Mouse (Mus musculus) thymus, postnatal 4 days (tissue): ENCODE results near the gene Gimap9.
A peak's percentile ranks its signal among the peaks of the same experiment; 100 is the strongest.

Experiments
- DNase-seq: peaks from one replicate; pipeline ENCODE4 v3.0.0; 2021

The Gimap9 gene

GRCm38 (mm10) chr6:48675931-48676859 is at the start of gene Gimap9:
Gene Gimap9 (plus strand): TSS chr6:48676129.
- DNase-seq: peak; percentile 89

GRCm38 (mm10) chr6:48626464-48626863 is 49.5 kb upstream of the Gimap9 start, which contains the start of gene AI854703:
Gene AI854703 (plus strand): TSS chr6:48626764.
- DNase-seq: no peak

- DNase-seq: peak; percentile 71
These were observed 48.9 kb upstream of the Gimap9 start for GRCm38 (mm10) chr6:48626984-48627383.

- no peak for DNase-seq
These were observed 48.4 kb upstream of the Gimap9 start for GRCm38 (mm10) chr6:48627511-48627924.

GRCm38 (mm10) chr6:48628377-48628776 is 47.6 kb upstream of the Gimap9 start:
- no peak for DNase-seq

- peak; percentile 71 for DNase-seq
These were observed 46.9 kb upstream of the Gimap9 start for GRCm38 (mm10) chr6:48628808-48629660.

GRCm38 (mm10) chr6:48629661-48630034 is 46.3 kb upstream of the Gimap9 start:
- no peak for DNase-seq

- DNase-seq: no peak
These were observed 45.1 kb upstream of the Gimap9 start for GRCm38 (mm10) chr6:48630831-48631230.

- no peak for DNase-seq
These were observed 40.8 kb upstream of the Gimap9 start for GRCm38 (mm10) chr6:48635105-48635504.

GRCm38 (mm10) chr6:48636515-48636914 is 39.4 kb upstream of the Gimap9 start:
- no peak for DNase-seq

GRCm38 (mm10) chr6:48637811-48638500 is 38.0 kb upstream of the Gimap9 start:
- DNase-seq: no peak

- DNase-seq: no peak
These were observed 37.4 kb upstream of the Gimap9 start for GRCm38 (mm10) chr6:48638553-48638952.

- peak; percentile 4 for DNase-seq
These were observed 34.5 kb upstream of the Gimap9 start for GRCm38 (mm10) chr6:48641391-48641790.

GRCm38 (mm10) chr6:48642764-48643292 is 33.1 kb upstream of the Gimap9 start:
- DNase-seq: peak; percentile 33

GRCm38 (mm10) chr6:48645660-48646308 is 30.1 kb upstream of the Gimap9 start:
- DNase-seq: peak; percentile 86

GRCm38 (mm10) chr6:48646309-48646690 is 29.6 kb upstream of the Gimap9 start:
- peak; percentile 6 for DNase-seq

GRCm38 (mm10) chr6:48646995-48647394 is 28.9 kb upstream of the Gimap9 start, which contains the start of gene Gimap8:
Gene Gimap8 (plus strand): TSS chr6:48647234.
- DNase-seq: peak; percentile 91

- peak; percentile 17 for DNase-seq
These were observed 28.3 kb upstream of the Gimap9 start for GRCm38 (mm10) chr6:48647611-48648010.

GRCm38 (mm10) chr6:48648779-48649178 is 27.1 kb upstream of the Gimap9 start:
- peak; percentile 5 for DNase-seq

- DNase-seq: peak; percentile 10
These were observed 25.9 kb upstream of the Gimap9 start for GRCm38 (mm10) chr6:48650041-48650440.

GRCm38 (mm10) chr6:48658721-48659120 is 17.2 kb upstream of the Gimap9 start:
- DNase-seq: no peak

GRCm38 (mm10) chr6:48664750-48665149 is 11.2 kb upstream of the Gimap9 start:
- DNase-seq: no peak
